Mouse (Mus musculus): ENCODE measurements around the gene Zmym4.

GRCm38 (mm10) chr4:126861514-126862266, 106.2 kb downstream of the Zmym4 start:
- no peak for TF ChIP-seq CTCF (IDR thresholded peaks at IDR 0.05; ENCODE audit: insufficient read depth, low read depth, low read length)
- TF ChIP-seq POLR2A (IDR thresholded peaks at IDR 0.05; ENCODE audit: insufficient read depth, low read depth, low read length), result no peak
